Mouse (Mus musculus) bone marrow, adult 2 months (tissue): ENCODE results near the gene Ms4a6d.

ENCODE experiments used
- CTCF ChIP-seq: fragments of 200-500 bp; IDR thresholded peaks from 2 replicates; pipeline ENCODE4 v1.5.1; 2011; ENCODE audit warnings: low read length, control low read depth; ENCODE audit not compliant: control insufficient read depth, insufficient read depth
- POLR2A ChIP-seq: fragments of 200-500 bp; IDR thresholded peaks from 2 replicates; pipeline ENCODE4 v1.6.1; 2011; ENCODE audit warnings: low read depth, mild to moderate bottlenecking, control low read depth, low read length, borderline replicate concordance; ENCODE audit not compliant: control insufficient read depth

- TF ChIP-seq POLR2A (no peak), CTCF (no peak)
Measured at GRCm38 (mm10) chr19:11640732-11641131, 36.1 kb upstream of the Ms4a6d start, which contains the start of gene Ms4a3.
